Mouse (Mus musculus) inflammation-experienced regulatory T-cells, adult 16 weeks (primary cell): Measurements from ENCODE around the gene Akr1c18. TPM values are rescaled to one million over a fixed set of nuclear protein-coding genes. Genes with fewer than 3 reads are reported as not detected.

Source experiments
- polyA plus RNA-seq: library from polyadenylated mRNA; unstranded; fragments of 100-300 nt; shearing (Covaris generic); gene quantifications from one replicate; pipeline ENCODE4 v1.2.1, GENCODE M21; 2017

The Akr1c18 gene
- polyA plus RNA-seq = not detected

DNA sequence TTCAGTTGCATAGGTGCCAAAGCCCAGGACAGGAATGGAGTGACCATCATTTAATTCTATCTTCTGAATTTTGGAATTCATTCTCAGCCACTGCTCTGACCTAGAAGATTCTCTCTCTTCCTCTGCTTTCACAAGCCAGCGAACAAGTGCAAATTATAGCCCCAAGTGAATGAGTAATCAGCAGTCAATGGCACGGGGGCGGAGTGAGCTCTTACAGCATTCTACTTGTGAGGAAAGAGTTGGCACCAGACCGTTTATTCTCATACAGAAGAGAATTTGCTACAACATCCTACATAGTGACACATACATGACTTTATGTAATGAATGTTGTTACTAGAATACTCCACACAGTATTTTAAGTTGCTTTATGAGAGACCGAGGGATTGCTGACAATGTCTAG lies at the start of gene Akr1c18:
Gene Akr1c18 (minus strand): TSS at position 137 of the 400 bp plus-strand sequence.

GRCm38 (mm10) chr13:4190904-4191303 lies 40.5 kb upstream of the Akr1c18 start, which contains the start of gene Akr1c13:
TSS of gene Akr1c13 (plus strand) at chr13:4191150.

Other genes starting within 250 kb of the Akr1c18 start
- gene Net1, start 232.4 kb downstream of the Akr1c18 start, polyA plus RNA-seq = 44.7 TPM
- 0.46 TPM for gene Tubal3, start 232.4 kb downstream of the Akr1c18 start, polyA plus RNA-seq
- not detected for gene Ucn3, start 205.3 kb downstream of the Akr1c18 start, polyA plus RNA-seq
- gene Akr1c14, start 101.6 kb downstream of the Akr1c18 start, polyA plus RNA-seq = not detected
- 40.8 TPM for gene Akr1c13, start 40.5 kb upstream of the Akr1c18 start, polyA plus RNA-seq
- gene Akr1c19, start 78.0 kb upstream of the Akr1c18 start, polyA plus RNA-seq = not detected
- gene Akr1c12, start 128.8 kb upstream of the Akr1c18 start, polyA plus RNA-seq = 6.6 TPM